Mouse (Mus musculus) liver, embryonic 13.5 days (tissue): ENCODE data around the gene Suds3. TPM values are rescaled to one million over a fixed set of nuclear protein-coding genes. Genes with fewer than 3 reads are reported as not detected.

Experiments
- ATAC-seq: fragments of 200-750 bp; cut with Nextera tagmentation; 2 replicates; pipeline ENCODE4 v1.8.0; 2017; ENCODE audit warnings: low read depth, mild to moderate bottlenecking, moderate number of reproducible peaks, moderate library complexity
- DNase-seq: peaks from one replicate; pipeline ENCODE4 v3.0.0; 2022
- H3K27ac ChIP-seq: fragments of 300-500 bp; sonication (generic); 2 replicates; pipeline ENCODE4 v1.5.1; 2015; ENCODE audit warnings: moderate library complexity, mild to moderate bottlenecking, inconsistent platforms
- H3K27me3 ChIP-seq: fragments of 300-500 bp; sonication (generic); 2 replicates; pipeline ENCODE4 v1.6.1; 2015; ENCODE audit warnings: mild to moderate bottlenecking, inconsistent platforms
- H3K36me3 ChIP-seq: fragments of 300-500 bp; sonication (generic); 2 replicates; pipeline ENCODE4 v1.6.1; 2015; ENCODE audit warnings: mild to moderate bottlenecking, inconsistent platforms
- H3K4me1 ChIP-seq: fragments of 300-500 bp; sonication (generic); replicated peaks from 2 replicates; pipeline ENCODE4 v1.6.1; 2015; ENCODE audit warnings: inconsistent platforms
- H3K4me2 ChIP-seq: fragments of 300-500 bp; sonication (generic); 2 replicates; pipeline ENCODE4 v1.6.1; 2015; ENCODE audit warnings: inconsistent platforms, mild to moderate bottlenecking, moderate library complexity
- H3K4me3 ChIP-seq: fragments of 300-500 bp; sonication (generic); replicated peaks from 2 replicates; pipeline ENCODE4 v1.5.1; 2015; ENCODE audit warnings: mild to moderate bottlenecking, inconsistent platforms
- H3K9ac ChIP-seq: fragments of 300-500 bp; sonication (generic); 2 replicates; pipeline ENCODE4 v1.6.1; 2015; ENCODE audit warnings: mild to moderate bottlenecking, inconsistent platforms
- H3K9me3 ChIP-seq: fragments of 300-500 bp; sonication (generic); replicated peaks from 2 replicates; pipeline ENCODE4 v1.6.1; 2016; ENCODE audit warnings: inconsistent platforms
- WGBS: fragments of 180-500 bp; shearing (Covaris S2); methylation state at CpG from one replicate; pipeline ENCODE4 v1.1.7; 2015; ENCODE audit not compliant: insufficient replicate concordance; 5-methylcytosine and 5-hydroxymethylcytosine counted together
- polyA plus RNA-seq: library from polyadenylated mRNA; unstranded; fragments of >200 nt; fragmentation: Nextera tagmentation; extraction: Ambion mirVana; gene quantifications from 2 replicates; pipeline ENCODE4 v1.2.1, GENCODE M21; 2015

The Suds3 gene
- polyA plus RNA-seq, 1 experiment from 2014 or later, result 38.1 TPM

DNA sequence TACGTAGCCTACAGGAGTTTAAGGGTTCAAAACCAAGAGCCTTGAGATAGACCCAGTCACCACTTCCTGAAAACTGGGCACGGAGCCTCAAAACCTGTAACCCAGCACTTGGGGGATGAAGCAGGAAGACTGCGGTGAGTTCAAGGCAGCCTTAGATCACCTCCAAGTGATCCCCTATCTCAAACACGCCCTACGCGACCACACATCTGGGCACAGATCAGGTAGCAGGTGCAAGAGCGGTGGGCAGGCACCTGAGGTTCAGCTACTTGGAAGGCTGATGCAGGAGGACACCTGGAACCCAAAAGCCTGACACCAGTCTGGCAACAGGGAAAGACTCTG, 4.2 kb downstream of the Suds3 start:
- no peaks in the 10 kb centered on the region for H3K9me3 ChIP-seq
- H3K36me3 ChIP-seq, result peaks cover 69% of the 10 kb centered on the region
- H3K4me1 ChIP-seq, result peaks cover 16% of the 10 kb centered on the region
- H3K4me3 ChIP-seq, result no peak overlapping the region
- DNase-seq (no peak), ATAC-seq (no peak)
- H3K27ac ChIP-seq, result no peak overlapping the region
- no peak overlapping the region for H3K4me2 ChIP-seq
- no peak overlapping the region for H3K9ac ChIP-seq
- no peaks in the 10 kb centered on the region for H3K27me3 ChIP-seq
- 91% methylated on average over 7 of the region's 7 CpGs for WGBS

DNA sequence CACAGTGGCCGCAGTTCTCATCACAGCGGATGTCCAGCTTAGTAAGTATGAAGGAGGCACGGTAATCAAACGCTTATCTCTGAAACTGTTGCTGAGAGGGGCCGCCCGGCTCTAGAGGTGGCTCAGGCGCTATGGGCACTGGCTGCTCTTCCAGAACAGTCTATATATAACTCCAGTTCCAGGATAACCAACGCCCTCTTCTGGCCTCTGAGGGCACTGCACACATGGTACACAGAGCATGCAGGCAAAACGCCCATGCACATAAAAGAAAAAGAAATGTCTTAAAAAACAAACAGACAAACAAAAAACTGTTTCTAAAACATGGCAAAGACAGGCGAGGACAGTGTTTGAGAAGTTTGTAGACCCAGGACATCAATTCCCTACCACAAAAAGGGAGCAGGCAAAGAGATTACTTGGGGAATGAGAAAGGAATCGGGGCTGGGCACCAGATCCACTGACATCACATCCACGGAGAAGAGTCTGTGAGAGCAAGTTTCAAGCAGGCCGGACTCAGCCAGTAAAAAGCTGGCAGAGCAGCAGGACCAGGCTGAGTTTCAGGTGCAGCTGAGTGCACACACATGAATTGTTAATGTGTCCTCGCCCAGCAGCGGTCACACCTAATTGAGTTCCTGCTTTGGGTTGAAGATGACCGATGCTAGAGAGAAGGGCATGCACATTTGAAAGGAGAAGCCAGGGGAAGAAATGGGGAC, 4.7 kb downstream of the Suds3 start:
- 82% methylated on average over 16 of the region's 16 CpGs for WGBS
- peaks cover 11% of the 10 kb centered on the region for H3K4me1 ChIP-seq
- no peak for ATAC-seq
- no peak overlapping the region for H3K9ac ChIP-seq
- H3K4me3 ChIP-seq, result no peak overlapping the region
- no peak overlapping the region for H3K4me2 ChIP-seq
- H3K36me3 ChIP-seq, result peaks cover 75% of the 10 kb centered on the region
- no peak overlapping the region for H3K27ac ChIP-seq
- H3K9me3 ChIP-seq, result no peaks in the 10 kb centered on the region
- H3K27me3 ChIP-seq, result no peaks in the 10 kb centered on the region
- DNase-seq, result no peak

DNA sequence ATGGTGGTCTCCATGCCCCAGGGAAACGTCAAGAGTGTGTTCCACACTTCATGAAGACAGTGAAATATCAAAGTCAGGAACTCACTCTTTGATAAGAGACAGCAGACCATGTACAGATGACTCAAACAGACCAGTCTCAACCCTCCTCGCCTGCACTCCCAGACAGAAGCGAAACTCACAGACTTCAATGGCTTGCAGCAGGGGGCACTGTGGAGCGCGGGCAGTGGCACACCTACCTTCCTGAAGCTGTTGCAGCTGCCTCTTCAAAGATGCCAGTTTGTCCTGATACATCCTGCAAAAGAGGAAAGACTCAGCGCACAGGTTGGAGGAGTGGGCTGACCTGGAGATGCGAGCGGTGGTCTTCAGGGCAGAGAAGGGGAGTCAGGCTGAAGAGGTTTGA, 6.4 kb downstream of the Suds3 start:
- Histone ChIP-seq H3K4me2 (no peak overlapping the region), H3K36me3 (peaks cover 90% of the 10 kb centered on the region), H3K4me1 (peaks cover 9% of the 10 kb centered on the region), H3K9ac (no peak overlapping the region), H3K4me3 (no peak overlapping the region), H3K27ac (no peak overlapping the region), H3K27me3 (no peaks in the 10 kb centered on the region), H3K9me3 (no peaks in the 10 kb centered on the region)
- 86% methylated on average over 8 of the region's 8 CpGs for WGBS
- DNase-seq (no peak), ATAC-seq (no peak)

DNA sequence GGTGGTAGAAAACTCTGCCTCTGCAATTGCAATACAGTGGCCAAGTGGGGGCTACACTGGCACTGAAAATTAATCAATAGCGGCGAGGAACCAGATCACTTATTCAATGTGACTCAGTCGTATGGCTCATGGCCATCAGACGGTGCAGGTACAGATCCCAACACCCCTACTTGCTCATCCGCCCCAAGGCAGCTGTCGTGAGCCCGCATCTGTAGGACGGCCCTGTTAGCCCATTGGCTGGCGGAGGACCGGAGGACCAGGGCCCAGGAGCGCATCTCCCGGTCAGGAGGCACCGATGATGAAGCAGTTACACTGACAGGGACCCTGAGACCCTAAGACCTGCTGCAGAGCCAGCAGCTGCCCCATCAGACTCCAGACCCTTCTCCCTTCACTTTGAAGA, 7.2 kb downstream of the Suds3 start:
- Histone ChIP-seq H3K9ac (no peak overlapping the region), H3K4me3 (no peak overlapping the region), H3K4me2 (no peak overlapping the region), H3K27me3 (no peaks in the 10 kb centered on the region), H3K36me3 (peaks cover 96% of the 10 kb centered on the region), H3K9me3 (no peaks in the 10 kb centered on the region), H3K27ac (no peak overlapping the region), H3K4me1 (peaks cover 2% of the 10 kb centered on the region; the same call in 1 of the 2 replicates)
- WGBS, result 88% methylated on average over 13 of the region's 13 CpGs
- no peak for ATAC-seq
- DNase-seq, result no peak

DNA sequence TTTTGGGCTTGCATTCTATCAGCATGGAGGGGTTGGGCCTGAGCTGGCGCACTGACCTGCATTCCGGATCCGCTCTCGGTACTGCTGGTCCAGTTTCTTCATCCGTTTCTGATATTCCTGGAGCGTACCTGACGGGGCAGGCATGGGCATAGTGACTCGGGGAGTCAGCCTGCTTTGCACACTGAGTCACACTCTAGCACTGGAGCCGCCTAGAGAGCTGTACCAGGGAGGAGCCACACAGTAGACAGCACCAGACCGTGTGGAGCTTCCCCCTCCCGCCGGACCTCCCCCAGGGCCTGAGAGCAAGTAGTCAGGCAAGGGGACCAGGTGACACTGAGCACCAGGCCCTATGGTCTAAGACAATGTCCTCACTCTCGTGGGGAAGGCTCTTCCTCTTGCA, 7.6 kb downstream of the Suds3 start:
- no peak overlapping the region for H3K9ac ChIP-seq
- peak; percentile 32; the same call in 1 of the 2 replicates for ATAC-seq
- H3K4me2 ChIP-seq, result no peak overlapping the region
- DNase-seq, result no peak
- no peak overlapping the region for H3K4me3 ChIP-seq
- H3K36me3 ChIP-seq, result peaks cover 96% of the 10 kb centered on the region
- 88% methylated on average over 13 of the region's 13 CpGs for WGBS
- no peaks in the 10 kb centered on the region for H3K9me3 ChIP-seq
- H3K27me3 ChIP-seq, result no peaks in the 10 kb centered on the region
- H3K27ac ChIP-seq, result no peak overlapping the region
- H3K4me1 ChIP-seq, result no peaks in the 10 kb centered on the region

DNA sequence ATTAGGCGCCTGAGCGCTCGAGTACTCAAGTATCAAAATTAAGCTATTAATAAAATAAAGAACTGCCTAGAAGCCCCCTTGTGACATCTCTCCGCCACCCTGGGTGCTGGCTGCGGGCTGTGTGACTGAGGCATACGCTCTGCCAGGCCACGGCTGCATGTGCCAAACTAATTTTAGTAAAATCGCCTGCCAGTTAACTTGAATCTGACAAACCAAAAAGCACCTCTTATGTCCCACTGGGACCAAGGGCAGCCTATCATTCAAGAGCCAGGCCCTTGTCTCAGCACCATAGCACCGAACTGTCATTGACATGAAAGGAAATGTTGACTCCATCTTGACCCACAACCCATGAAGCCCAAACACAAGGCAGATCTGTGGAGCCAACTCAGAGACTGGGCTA, 10.2 kb downstream of the Suds3 start:
- Histone ChIP-seq H3K4me3 (no peak overlapping the region), H3K36me3 (peaks cover 96% of the 10 kb centered on the region), H3K9ac (no peak overlapping the region), H3K27me3 (no peaks in the 10 kb centered on the region), H3K27ac (no peak overlapping the region), H3K9me3 (no peaks in the 10 kb centered on the region), H3K4me1 (no peaks in the 10 kb centered on the region), H3K4me2 (no peak overlapping the region)
- DNase-seq, result no peak
- 84% methylated on average over 9 of the region's 9 CpGs for WGBS
- no peak for ATAC-seq

DNA sequence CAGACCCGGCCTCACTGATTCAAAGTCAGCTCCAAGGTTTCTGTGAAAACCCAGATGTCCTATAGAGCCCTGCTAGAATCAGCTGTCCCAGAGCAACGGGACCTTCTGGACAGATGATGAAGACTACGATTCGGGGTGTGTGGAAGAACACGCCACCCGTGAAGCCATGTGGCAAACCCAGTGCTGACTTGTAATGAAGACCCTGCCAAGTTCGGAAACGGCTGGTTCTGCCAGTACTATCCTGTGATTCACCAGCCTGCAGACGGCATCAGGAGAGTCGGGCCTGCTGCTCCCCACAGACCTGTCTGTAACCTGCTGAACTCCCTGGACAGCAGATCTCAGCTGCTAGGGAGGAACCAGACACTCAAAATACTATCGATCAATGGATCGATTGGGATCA, 11.6 kb downstream of the Suds3 start:
- H3K9me3 ChIP-seq, result no peaks in the 10 kb centered on the region
- no peaks in the 10 kb centered on the region for H3K27me3 ChIP-seq
- H3K36me3 ChIP-seq, result peaks cover 98% of the 10 kb centered on the region
- H3K9ac ChIP-seq, result no peak overlapping the region
- no peaks in the 10 kb centered on the region for H3K4me1 ChIP-seq
- H3K27ac ChIP-seq, result no peak overlapping the region
- no peak for DNase-seq
- no peak overlapping the region for H3K4me2 ChIP-seq
- H3K4me3 ChIP-seq, result no peak overlapping the region
- WGBS, result 90% methylated on average over 12 of the region's 12 CpGs
- no peak for ATAC-seq

DNA sequence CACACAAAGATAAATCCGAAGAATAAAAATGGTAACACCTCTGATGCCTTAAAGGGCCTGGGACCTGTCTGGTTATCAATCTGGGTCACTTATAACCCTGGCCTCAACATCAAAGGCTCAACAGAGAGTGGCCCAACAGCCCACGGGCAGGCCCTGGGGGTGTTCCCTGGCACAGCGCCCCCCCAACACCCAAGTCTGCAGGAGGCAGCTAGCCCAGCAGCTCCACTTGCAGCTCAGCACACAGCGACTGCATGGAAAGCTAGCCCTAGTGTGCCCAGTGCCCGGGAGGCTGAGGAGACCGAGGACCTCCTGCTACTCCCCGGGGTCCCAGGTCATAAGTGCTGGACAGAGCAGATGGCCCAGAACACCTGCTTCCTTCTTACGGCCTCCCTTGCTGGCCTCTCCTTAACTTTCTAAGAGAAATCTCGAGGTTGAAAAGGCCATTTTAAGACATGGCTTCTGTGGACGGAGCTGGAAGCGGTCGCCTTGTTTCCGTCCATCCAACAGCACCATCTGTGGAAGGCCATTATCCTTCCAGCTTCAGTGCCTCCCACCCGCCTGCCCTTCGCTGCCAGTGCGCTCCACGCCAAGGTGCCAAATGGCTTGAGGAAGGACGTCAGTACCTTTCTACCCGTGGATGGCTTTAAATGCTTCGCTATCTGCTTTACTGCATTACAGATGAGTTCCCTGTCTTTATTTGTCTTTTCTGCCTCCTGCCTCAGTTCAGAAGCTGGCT, 12.6 kb downstream of the Suds3 start:
- Histone ChIP-seq H3K4me2 (no peak overlapping the region), H3K9me3 (no peaks in the 10 kb centered on the region), H3K27ac (no peak overlapping the region), H3K9ac (no peak overlapping the region), H3K4me3 (no peak overlapping the region), H3K4me1 (no peaks in the 10 kb centered on the region), H3K36me3 (peaks cover 98% of the 10 kb centered on the region), H3K27me3 (no peaks in the 10 kb centered on the region)
- 88% methylated on average over 20 of the region's 20 CpGs for WGBS
- ATAC-seq (no peak), DNase-seq (no peak)

DNA sequence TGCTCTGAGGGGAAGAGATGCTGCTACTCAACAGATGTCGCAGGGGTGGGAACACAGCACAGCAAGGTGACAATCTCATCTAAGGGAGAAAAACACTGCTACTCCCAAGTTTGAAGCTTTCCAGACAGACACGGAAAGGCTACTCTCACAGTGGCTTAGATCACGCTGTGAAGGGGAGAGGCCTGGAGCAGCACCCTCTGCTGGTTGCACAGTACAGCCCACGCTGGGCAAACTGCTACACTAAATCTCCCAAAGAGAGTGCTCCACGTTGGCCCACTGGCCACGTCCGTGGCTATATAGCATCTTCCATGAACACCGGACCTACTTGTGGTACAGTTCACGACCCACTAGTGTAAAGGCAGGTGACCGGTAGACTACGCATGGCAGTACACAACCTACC, 16.2 kb downstream of the Suds3 start:
- no peaks in the 10 kb centered on the region for H3K9me3 ChIP-seq
- H3K4me1 ChIP-seq, result no peaks in the 10 kb centered on the region
- WGBS, result 84% methylated on average over 11 of the region's 11 CpGs
- DNase-seq (no peak), ATAC-seq (no peak)
- H3K4me3 ChIP-seq, result no peak overlapping the region
- no peak overlapping the region for H3K27ac ChIP-seq
- H3K27me3 ChIP-seq, result no peaks in the 10 kb centered on the region
- H3K36me3 ChIP-seq, result peaks cover 91% of the 10 kb centered on the region
- no peak overlapping the region for H3K4me2 ChIP-seq
- no peak overlapping the region for H3K9ac ChIP-seq

DNA sequence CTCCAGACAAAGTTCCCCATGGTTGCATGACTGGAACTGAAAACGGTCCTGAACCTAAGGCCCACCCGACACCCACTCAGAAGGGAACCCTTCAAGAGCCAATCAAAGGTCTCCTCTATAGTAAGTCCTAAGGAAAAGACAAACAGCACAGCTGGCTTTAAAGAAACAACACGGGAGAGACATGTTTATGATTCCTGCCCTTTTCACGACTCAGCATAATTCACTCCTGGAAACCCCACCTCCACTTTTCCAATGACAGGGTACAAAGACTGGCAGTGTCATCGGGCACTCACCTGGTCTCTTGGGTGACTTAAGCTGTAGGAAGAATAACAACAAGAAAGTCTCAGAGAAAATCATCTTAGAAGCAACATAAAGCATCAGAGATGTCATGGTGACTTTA, 16.9 kb downstream of the Suds3 start:
- Histone ChIP-seq H3K36me3 (peaks cover 91% of the 10 kb centered on the region), H3K4me1 (no peaks in the 10 kb centered on the region), H3K9me3 (no peaks in the 10 kb centered on the region), H3K4me2 (no peak overlapping the region), H3K27ac (no peak overlapping the region), H3K27me3 (no peaks in the 10 kb centered on the region), H3K4me3 (no peak overlapping the region), H3K9ac (no peak overlapping the region)
- ATAC-seq, result no peak
- 89% methylated on average over 5 of the region's 5 CpGs for WGBS
- DNase-seq, result no peak

DNA sequence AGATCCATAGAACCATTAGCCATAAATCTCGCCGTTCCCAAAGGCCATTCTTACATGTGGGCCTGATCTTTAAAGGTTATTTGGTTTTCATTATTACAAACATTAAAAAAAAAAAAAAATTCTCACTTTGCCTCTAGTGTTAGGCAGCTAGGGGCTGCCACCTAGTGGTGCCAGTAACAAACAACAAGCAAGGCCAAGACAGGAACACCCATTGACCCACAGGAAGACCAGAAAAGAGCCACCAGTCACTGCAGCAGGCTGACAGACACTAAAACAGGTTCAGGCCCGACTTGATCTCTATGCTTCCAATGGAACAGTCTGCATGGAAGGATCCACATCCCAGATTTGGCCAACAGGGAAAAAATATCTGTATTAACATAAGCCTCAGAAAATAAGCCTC, 19.2 kb downstream of the Suds3 start:
- Histone ChIP-seq H3K4me2 (no peak overlapping the region), H3K27me3 (no peaks in the 10 kb centered on the region), H3K9ac (no peak overlapping the region), H3K9me3 (no peaks in the 10 kb centered on the region), H3K36me3 (peaks cover 90% of the 10 kb centered on the region), H3K4me1 (no peaks in the 10 kb centered on the region), H3K27ac (no peak overlapping the region), H3K4me3 (no peak overlapping the region)
- no peak for ATAC-seq
- peak; percentile 20 for DNase-seq
- WGBS, result 50% methylated on average over 3 of the region's 3 CpGs

DNA sequence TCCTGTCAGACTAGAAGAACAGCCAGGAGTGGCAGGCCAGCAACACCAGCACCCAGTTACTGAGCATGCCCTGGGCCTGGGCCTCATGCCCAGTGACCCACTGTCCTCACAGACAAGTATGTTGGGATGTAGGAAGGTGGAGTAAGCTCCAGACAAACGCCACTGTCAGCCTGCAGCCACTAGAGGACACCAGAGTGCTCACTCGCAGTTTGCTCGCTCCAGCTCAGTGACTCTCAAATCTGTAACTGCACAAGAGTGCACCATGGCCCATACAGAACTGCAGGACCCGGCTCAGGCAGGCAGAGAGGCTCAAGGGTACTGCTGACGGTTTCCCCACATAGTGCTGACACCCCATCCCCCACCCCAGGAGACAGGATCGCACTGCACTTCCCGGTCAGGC, 21.5 kb downstream of the Suds3 start:
- no peak for DNase-seq

More for the DNA sequence above, 21.5 kb downstream of the Suds3 start:
- ATAC-seq, result no peak
- H3K4me3 ChIP-seq, result no peak overlapping the region
- H3K27me3 ChIP-seq, result no peaks in the 10 kb centered on the region
- no peak overlapping the region for H3K9ac ChIP-seq
- 59% methylated on average over 7 of the region's 7 CpGs for WGBS
- 0 out of 2 replicates have a peak, but pooled peaks cover 2% of the 10 kb centered on the region for H3K4me1 ChIP-seq
- H3K27ac ChIP-seq, result no peak overlapping the region
- H3K36me3 ChIP-seq, result peaks cover 75% of the 10 kb centered on the region
- no peaks in the 10 kb centered on the region for H3K9me3 ChIP-seq
- H3K4me2 ChIP-seq, result no peak overlapping the region
